Mouse (Mus musculus): ENCODE results near the gene Ttc30a1. TPM values are rescaled to one million over a fixed set of nuclear protein-coding genes. Genes with fewer than 3 reads are reported as not detected.
A peak's percentile ranks its signal among the peaks of the same experiment; 100 is the strongest.
"Not testable (repeated sequence)": the region's sequence is repeated elsewhere in the genome, so short reads cannot be mapped to it uniquely, and the experiment has no call there.

The Ttc30a1 gene
- total RNA-seq, 4 experiments from 2014 or later: 3.0 to 3.7 (median 3.2) TPM

DNA sequence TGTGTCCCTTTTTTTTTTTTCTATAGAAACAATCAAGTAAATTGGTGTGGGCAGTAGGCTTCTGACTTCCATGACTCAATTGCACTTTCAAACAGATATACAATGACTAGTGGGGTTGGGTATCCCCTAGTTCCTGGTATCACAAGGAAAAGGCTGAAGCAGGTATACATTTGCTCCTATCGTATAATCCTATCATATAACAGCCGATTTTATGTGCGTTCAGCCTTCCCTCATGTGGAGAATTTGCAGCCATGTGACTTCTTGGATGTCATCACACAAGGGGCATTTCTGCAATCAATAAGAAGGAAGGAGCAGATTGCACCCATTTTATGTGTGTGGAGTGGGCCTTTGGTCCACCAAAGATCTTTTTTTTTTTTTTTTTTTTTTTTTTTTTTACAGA lies 1.3 kb upstream of the Ttc30a1 start:
- no peak for DNase-seq (ENCODE audit: low spot score in 2 of 2)

DNA sequence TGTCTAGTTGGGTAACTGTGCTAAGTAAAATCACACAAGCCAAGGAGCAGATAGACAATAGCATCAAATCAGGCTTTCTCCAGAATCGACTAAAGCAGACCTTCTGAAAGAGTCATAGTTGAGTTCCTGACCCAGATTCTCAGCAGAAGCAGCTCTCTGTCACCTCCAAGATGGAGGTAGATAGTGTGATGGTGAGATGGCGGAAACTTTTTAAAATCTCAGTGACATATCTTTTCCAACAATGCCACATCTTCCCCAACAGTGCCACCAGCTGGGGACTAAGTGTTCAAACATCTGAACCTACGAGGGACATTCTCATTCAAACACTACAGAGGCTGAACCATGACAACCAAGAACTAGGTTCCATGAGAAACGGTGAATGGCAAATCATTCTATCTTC lies 859 bp upstream of the Ttc30a1 start:
- no peak for DNase-seq (ENCODE audit: low spot score in 2 of 2)

DNA sequence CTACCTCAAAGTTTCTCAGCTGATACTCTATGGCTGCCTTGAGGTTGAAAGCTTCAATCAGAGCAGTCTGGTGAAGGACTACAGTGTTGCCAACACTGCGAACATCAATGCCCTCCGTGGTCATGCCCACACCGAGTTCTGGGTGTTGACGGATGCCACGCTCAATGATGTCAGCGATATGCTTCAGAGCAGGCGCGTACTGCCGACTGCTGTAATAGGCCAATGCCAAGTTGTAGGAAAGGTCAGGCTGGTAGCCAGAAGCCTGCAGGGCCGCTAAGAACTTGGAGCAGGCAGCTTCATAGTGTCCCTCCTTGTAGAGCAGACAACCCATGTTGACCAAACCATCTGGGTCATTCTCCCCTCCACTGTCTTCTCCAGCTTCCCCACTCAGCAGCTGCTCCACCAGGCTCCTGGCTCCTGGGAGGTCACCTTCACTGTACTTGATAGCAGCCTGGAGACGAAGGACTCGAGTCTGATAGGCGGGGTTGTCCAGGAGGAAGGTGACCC lies 781 bp downstream of the Ttc30a1 start:
- not testable (repeated sequence) for DNase-seq (ENCODE audit: low spot score in 2 of 2)

DNA sequence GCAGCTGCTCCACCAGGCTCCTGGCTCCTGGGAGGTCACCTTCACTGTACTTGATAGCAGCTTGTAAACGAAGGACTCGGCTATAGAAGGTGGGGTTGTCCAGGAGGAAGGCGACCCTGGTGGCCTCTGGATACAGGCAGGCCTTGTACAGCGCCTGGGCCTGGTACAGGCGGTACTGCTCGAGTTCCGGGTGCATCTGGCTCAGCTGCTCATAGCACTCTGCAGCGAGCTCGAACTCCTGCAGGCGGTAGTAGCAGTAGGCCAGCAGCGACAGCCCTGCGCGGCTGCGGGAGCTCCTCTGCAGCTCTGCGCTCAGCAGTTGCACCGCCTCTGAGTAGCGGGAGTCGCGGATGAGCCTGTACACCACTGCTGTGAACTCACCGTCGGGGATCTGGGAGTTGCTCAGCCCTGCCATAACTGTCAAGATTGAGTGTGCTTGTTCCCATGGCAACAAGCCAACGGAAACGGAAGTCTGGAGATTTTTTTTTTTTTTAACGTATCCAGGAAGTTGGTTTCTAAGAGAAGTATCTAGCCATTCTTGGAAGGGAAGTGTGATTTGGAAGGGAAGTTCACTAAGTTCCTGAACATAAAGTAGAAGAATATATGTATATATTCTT lies 3.9 kb downstream of the Ttc30a1 start, which contains the start of gene Ttc30a2:
Ttc30a2 (minus strand) TSS at position 419 of the 617 bp plus-strand sequence.
- not testable (repeated sequence) for DNase-seq (ENCODE audit: low spot score in 2 of 2)

DNA sequence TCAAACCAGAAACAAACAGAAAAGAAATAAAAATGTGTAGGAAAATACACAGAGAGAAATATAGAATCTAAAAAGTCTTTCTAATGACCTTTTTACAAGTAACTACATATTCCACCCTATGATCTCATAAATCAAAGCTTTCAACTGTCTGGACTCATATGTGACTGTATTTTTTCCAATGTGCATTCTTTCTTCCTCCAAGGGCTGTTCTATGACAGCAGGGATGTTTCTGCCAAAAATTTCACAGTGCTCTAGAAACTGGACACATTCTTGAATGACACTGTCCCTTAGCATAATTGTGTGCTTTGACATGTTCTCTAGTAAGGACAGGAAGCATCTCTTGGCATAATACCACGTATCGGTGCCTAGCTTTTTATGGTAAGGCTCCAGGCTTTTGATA lies 5.7 kb downstream of the Ttc30a1 start:
- DNase-seq (ENCODE audit: low spot score in 2 of 2): not testable (repeated sequence)

DNA sequence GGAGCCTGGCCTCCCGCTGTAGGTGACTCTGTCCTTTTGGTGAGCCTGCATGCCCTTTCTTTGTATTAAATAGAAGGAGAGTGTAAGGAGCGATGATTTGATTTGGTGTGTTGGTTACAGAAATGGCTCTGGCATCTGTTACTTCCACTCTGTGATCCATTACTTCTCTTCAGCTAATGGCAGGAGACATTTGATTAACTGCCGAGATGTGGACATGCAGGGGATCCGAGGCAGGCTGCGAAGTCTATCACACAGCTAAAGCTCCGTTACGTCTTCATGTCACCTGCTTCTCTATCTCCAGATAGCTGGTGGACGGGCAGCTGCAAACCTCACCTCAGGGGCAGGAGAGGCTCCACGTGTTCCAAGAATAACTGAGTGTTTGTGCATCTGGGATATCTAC lies 7.6 kb downstream of the Ttc30a1 start:
- no peak for DNase-seq (ENCODE audit: low spot score in 2 of 2)

DNA sequence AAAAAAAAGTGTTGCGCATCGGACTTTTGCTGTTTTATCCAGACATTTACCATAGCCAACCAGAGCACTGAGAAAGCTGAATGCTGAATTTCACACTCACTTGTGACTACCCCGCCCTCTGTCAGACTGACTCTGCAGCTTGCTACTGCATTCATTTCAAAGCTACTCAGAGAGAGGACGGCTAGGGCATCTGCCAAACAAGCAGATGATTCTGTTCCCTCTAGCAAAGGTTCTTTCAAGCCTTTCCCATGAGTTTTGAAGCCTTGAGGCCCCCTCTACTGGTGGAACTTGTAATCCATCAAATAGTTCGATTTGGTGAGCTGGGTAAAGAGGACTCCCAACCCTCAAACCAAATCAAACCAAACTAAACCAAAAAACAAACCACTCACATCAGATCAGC lies 16.8 kb downstream of the Ttc30a1 start:
- DNase-seq (ENCODE audit: low spot score in 2 of 2): peak; percentile 30 to 66

DNA sequence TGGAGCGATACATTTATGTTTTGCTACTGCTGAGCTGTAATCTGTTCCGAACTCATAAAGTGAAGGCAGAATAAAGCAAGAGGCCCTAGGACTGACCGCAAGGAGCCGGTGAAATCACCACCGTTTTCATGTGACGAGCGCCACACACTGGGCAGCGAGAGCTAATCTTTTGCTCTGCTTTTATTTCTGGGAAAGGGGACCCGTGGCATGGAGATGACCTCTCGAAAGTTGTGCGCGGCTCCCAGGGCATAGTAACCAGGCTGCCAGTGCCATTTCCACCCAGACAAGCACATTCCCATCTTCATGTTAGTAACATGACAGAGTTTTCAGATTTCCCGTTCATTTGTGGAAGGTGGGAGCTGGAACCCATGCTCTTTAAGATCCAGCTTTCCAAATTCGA lies 17.3 kb downstream of the Ttc30a1 start:
- no peak for DNase-seq (ENCODE audit: low spot score in 2 of 2)

DNA sequence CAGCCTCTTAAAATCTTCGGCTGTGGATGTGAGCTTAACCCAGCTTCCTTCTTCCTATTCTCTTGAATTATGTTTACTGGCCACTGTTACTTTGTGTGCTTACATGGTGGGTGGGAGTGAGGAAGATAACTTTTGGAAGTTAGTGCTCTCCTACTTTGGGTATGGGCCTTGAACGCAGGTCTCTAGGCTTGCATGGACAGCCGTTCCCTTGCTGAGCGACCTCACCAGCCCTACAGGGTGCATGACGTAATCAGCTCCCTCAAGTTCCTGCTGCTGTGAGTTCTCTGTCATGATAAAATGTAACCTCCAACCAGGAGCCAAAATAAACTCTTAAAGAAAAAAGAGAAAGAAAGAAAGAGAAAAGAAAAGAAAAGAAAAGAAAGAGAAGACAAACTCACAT lies 17.7 kb downstream of the Ttc30a1 start:
- DNase-seq (ENCODE audit: low spot score in 2 of 2): no peak

DNA sequence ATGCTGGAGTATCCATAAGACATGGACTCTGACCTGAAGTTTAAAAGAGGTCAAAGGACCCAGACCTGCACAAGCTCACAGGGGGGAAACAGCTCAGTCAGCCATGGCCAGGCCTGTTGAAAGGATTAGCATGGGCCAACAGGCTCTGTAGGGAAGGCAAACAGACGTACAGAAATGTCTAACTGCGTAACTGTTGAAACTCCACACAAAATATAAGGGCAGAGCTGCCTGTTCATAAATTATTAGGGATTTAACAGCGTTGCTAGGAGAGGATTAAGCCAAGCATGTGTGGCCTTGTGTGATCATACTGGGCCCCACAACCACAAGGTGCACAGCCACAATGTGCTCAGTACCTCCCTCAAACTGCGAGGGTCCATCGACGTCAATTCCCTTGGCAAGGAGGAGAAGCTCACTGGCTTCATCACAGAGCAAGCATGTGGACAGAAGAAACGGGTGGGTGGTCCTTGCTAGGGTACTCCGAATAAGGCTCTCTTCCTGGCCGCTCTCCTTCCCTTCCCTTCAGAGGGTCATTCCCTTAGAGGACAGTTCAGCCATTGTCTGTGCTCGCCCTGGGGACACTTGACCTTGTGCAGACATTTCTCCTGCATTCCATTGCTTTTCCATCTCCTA lies 18.4 kb downstream of the Ttc30a1 start:
- DNase-seq (ENCODE audit: low spot score in 2 of 2): no peak

DNA sequence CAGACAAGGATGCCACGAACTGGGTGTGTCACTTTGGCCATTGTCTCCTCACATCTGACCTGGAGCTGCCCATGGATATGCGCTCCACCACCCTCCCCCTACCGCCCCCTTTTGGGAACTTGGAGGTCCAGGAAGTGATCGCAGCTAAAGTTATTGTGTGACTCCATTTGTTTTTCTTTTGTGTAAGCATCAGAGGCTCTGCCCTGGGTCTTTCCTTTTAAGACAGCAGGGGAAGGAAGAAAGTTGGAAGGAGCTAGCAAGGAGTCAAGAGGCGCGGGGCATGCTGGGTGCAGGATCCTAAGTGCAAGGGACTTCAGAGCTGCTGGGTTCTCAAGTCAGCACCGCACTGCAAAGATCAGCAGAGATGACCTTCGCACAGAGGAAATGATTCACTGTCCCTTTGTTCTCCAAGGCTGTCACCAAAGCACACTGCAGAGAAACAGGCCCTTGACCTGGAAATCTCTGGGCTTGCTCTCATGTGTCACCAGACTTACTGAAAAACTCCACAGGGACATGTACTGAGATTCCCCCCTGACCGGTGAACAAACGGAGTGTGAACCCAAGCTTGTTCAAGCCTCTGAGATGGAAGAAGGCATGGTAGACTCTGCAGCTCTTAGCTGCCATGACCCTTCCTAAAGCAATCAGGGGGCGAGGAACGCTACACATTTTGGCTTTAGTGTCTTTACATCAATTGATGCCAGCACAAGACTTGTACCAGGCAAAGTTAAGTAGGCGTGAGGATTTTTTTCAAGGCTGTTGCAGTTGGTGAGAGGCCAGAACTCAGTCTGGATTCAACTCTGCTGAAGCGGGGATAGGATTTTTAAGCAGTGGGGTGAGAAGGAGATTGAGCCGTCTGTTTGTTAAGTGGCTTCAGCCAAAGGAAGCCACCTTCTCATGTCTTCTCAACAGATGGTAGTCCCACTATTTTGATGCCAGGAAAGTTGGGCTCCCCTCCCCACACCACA lies 21.1 kb downstream of the Ttc30a1 start:
- no peak for DNase-seq (ENCODE audit: low spot score in 2 of 2)

DNA sequence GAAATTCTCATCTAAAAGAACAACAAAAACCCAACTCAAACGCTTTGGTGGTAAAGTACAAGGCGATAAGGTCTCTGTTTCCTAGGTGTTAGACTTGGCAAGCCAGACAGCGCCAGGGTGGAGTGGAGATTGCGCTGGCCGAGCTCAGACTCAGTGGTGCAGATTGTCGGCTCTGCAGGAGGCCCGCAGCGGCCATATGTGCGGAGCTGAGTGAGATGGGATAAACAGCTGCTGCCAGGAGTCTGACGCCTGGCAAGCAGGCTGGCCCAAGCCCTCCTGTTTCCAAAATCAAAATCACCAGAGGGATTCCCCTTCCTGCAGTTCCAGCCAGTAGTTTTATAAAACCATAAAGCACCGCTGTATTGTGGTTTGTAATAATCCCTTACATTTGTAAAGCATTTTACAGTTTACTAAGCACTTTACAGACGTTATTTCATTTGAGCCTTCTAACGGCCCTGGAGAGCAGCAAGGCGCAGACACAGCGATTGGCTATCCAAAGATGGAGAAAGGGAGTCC lies 21.9 kb downstream of the Ttc30a1 start:
- DNase-seq (ENCODE audit: low spot score in 2 of 2): no peak

DNA sequence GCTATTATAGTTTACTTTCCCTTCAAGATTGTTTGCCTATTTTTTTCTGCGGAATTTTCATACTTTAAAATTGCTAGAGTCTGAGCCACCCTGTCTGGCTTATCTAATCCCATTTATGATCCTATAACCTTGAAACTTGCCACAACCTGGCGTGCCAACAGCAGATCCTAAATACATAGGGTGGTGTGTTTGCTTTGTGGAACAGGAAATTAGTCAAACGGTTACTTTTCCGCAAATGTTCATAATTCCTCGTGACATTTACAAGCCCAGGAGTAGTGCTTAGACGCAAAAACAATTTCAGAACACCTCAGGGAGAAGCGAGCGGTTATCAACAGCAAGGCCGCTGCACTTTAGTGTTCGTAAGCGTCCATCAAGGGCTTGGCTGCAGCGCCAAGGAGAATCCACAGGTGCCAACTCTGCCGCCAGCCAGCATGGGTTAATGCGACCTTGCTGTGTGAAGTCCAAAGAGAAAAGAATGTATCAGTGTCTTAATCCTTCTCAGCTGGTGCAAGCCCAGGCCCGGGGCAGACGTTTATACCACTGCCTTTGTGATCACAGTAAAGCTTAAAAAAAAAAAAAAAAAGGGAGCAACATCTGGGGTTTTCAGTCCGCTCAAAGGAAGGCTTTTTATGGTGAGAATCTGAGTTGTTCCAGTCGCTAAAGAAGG lies 22.5 kb downstream of the Ttc30a1 start:
- DNase-seq (ENCODE audit: low spot score in 2 of 2): no peak

DNA sequence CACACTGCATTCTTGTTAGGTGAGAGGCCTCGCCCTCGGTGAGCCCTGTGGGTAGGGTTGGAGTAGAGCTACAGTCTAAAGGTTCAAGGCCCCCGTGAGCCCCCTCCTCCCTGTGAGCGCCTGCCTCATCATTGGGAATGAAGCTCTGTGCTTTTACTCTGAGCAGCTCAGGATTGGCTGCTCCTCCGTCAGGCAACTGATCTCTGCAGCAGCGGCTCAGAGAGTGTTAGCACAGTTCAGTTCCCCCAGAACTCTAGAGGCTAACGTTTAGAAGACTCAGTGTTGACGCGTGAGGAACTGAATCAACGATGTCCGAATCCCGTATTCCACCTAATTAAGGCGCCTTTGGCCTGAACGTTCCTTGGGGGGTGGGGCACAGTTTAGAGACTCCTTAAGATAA lies 26.1 kb downstream of the Ttc30a1 start:
- no peak for DNase-seq (ENCODE audit: low spot score in 2 of 2)

DNA sequence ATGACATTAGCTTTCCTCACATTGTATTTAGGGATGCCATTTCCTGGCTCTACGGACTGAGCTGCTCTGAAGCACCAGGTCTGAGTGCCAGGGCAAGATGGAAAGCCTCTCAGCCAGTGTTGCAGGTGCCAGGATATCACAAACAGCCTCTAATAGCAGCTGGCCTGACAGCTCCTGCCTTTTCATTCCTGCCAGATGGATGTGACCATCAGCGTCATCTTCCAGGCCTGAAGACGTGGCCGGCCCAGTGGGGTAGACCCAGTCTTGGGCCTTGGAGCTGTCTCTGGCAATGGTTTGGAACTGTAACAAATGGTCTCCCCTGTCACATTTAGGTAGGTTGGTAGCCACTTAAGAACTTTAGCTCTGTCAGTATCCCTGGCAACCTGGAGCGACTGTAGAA lies 28.4 kb downstream of the Ttc30a1 start:
- DNase-seq (ENCODE audit: low spot score in 2 of 2): no peak

DNA sequence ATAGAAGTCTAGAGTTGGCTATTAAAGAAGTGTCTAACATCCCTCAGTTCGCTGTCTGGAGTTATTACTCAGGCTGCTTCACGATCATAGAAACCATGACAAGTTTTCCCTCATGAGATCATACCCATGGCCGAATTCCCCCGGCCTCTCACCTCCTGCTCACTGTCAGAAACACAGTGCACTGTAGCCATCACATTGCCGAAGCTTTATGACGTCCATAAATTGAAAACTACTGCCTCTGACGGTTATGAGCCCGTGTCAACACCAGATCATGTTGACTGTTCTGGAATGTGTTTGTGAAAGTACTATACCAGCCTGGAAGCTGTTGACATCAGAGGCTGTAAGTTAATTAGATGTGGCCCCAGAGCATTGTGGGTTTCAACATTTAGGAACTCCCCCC lies 31.1 kb downstream of the Ttc30a1 start:
- DNase-seq (ENCODE audit: low spot score in 2 of 2): no peak

DNA sequence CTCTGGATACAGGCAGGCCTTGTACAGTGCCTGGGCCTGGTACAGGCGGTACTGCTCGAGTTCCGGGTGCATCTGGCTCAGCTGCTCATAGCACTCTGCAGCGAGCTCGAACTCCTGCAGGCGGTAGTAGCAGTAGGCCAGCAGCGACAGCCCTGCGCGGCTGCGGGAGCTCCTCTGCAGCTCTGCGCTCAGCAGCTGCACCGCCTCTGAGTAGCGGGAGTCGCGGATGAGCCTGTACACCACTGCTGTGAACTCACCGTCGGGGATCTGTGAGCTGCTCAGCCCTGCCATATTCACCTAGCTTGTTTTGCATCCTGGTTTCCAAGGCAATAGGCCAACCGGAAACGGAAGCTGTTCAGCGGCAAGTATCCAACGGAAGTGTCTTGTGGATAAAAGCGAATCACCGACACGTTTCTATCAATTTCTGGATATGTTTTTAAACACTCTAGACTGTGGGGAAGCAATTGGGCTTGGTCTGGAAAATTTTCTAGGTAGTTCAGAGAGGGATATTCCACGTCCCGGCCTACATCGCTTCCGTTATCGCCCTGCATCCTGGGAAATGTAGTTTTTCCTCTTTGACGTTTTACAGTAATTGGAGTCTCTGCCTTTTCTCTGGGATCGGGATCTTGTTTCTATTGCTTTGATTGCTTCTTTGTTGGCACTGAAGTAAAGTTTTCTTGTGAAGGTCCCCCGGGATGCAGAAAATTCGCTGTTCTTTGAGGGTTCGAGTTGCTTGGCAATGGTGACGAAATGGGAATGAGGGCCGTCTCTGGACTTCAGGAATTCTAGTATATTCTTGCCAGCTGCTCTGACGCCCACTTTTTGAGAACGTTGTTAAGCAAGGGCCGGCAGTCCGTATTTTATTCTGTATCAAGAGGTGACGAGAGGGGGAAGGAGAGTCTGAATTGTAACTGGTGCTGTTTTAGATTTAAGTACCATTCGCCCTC lies 43.4 kb downstream of the Ttc30a1 start, which contains the start of gene Ttc30b:
Ttc30b (minus strand) TSS at position 469 of the 947 bp plus-strand sequence.
- DNase-seq (ENCODE audit: low spot score in 2 of 2): peak; percentile 61 to 71

DNA sequence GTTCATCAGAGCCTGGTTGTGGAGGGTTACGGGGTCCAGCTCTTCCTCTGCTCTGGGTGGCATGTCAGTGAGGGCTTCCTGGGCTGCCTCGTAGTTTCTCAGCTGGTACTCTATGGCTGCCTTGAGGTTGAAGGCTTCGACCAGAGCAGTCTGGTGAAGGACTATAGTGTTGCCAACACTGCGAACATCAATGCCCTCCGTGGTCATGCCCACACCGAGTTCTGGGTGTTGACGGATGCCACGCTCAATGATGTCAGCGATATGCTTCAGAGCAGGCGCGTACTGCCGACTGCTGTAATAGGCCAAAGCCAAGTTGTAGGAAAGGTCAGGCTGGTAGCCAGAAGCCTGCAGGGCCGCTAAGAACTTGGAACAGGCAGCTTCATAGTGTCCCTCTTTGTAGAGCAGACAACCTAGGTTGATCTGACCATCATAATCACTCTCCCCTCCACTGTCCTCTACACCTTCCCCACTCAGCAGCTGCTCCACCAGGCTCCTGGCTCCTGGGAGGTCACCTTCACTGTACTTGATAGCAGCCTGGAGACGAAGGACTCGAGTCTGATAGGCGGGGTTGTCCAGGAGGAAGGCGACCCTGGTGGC lies 44.1 kb downstream of the Ttc30a1 start:
- not testable (repeated sequence) for DNase-seq (ENCODE audit: low spot score in 2 of 2)

DNA sequence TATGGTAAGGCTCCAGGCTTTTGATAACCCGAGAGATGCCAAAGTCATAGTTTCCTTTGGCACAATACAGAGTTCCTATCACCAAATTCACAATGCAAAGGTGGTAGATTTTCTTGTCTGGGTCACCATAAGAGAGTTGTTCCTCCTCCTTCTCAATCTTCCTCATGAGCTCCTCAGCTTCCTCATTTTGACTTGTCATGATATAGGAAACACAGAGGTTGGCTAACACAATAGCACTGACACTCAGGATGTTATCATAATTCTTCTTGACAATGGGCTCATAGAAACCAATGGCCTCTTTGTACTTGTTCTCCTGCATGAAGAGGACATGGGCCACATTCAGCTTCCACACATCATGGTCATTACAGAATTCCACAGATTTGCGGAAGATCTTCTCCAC lies 45.1 kb downstream of the Ttc30a1 start:
- DNase-seq (ENCODE audit: low spot score in 2 of 2): not testable (repeated sequence)
